Mouse (Mus musculus): ENCODE measurements around the gene Gm5244.

Gm5244 gene

GRCm38 (mm10) chr19:12846382-12846781, at the start of gene Gm5244:
Gm5244 (plus strand) TSS chr19:12846682.
- DNase-seq (ENCODE audit: low spot score in 2 of 2): no peak

GRCm38 (mm10) chr19:12797071-12797470, 49.4 kb upstream of the Gm5244 start:
- peak in 1 of 2 experiments; percentile 8 for DNase-seq (ENCODE audit: low spot score in 2 of 2)

- no peak for DNase-seq (ENCODE audit: low spot score in 2 of 2)
Observed at GRCm38 (mm10) chr19:12798404-12798803, 48.1 kb upstream of the Gm5244 start.

GRCm38 (mm10) chr19:12799081-12799480, 47.4 kb upstream of the Gm5244 start:
- no peak for DNase-seq (ENCODE audit: low spot score in 2 of 2)

GRCm38 (mm10) chr19:12800621-12801020, 45.9 kb upstream of the Gm5244 start:
- DNase-seq (ENCODE audit: low spot score in 2 of 2): no peak

- no peak for DNase-seq (ENCODE audit: low spot score in 2 of 2)
Observed at GRCm38 (mm10) chr19:12801046-12801445, 45.4 kb upstream of the Gm5244 start.

GRCm38 (mm10) chr19:12802830-12803229, 43.7 kb upstream of the Gm5244 start:
- no peak for DNase-seq (ENCODE audit: low spot score in 2 of 2)

- DNase-seq (ENCODE audit: low spot score in 2 of 2): no peak
Observed at GRCm38 (mm10) chr19:12804237-12804636, 42.2 kb upstream of the Gm5244 start.

GRCm38 (mm10) chr19:12805730-12806129, 40.8 kb upstream of the Gm5244 start:
- DNase-seq (ENCODE audit: low spot score in 2 of 2): no peak

- no peak for DNase-seq (ENCODE audit: low spot score in 2 of 2)
Observed at GRCm38 (mm10) chr19:12806214-12806613, 40.3 kb upstream of the Gm5244 start.

GRCm38 (mm10) chr19:12812644-12813364, 33.7 kb upstream of the Gm5244 start:
- DNase-seq (ENCODE audit: low spot score in 2 of 2): no peak

- no peak for DNase-seq (ENCODE audit: low spot score in 2 of 2)
Observed at GRCm38 (mm10) chr19:12813883-12814282, 32.6 kb upstream of the Gm5244 start.

GRCm38 (mm10) chr19:12818507-12818906, 28.0 kb upstream of the Gm5244 start:
- DNase-seq (ENCODE audit: low spot score in 2 of 2): no peak

- no peak for DNase-seq (ENCODE audit: low spot score in 2 of 2)
Observed at GRCm38 (mm10) chr19:12820383-12820782, 26.1 kb upstream of the Gm5244 start.

- no peak for DNase-seq (ENCODE audit: low spot score in 2 of 2)
Observed at GRCm38 (mm10) chr19:12824549-12824948, 21.9 kb upstream of the Gm5244 start.

GRCm38 (mm10) chr19:12830823-12831430, 15.6 kb upstream of the Gm5244 start:
- DNase-seq (ENCODE audit: low spot score in 2 of 2): no peak

GRCm38 (mm10) chr19:12831559-12831958, 14.9 kb upstream of the Gm5244 start:
- DNase-seq (ENCODE audit: low spot score in 2 of 2): no peak

- DNase-seq (ENCODE audit: low spot score in 2 of 2): no peak
Observed at GRCm38 (mm10) chr19:12833625-12834024, 12.9 kb upstream of the Gm5244 start.

- DNase-seq (ENCODE audit: low spot score in 2 of 2): no peak
Observed at GRCm38 (mm10) chr19:12838507-12838906, 8.0 kb upstream of the Gm5244 start.

- DNase-seq (ENCODE audit: low spot score in 2 of 2): no peak
Observed at GRCm38 (mm10) chr19:12856983-12857382, 10.5 kb downstream of the Gm5244 start, which contains the start of gene Olfr1444. Olfr1444 (plus strand) TSS chr19:12857283.

GRCm38 (mm10) chr19:12883555-12883954, 37.1 kb downstream of the Gm5244 start, which contains the start of gene Olfr1445:
Olfr1445 (plus strand) TSS chr19:12883855.
- no peak for DNase-seq (ENCODE audit: low spot score in 2 of 2)

GRCm38 (mm10) chr19:12893424-12893823, 46.9 kb downstream of the Gm5244 start, which contains the start of gene Olfr1446:
Olfr1446 (minus strand) TSS chr19:12893524.
- no peak for DNase-seq (ENCODE audit: low spot score in 2 of 2)
